Mouse (Mus musculus) thymus, adult 2 months (tissue): ENCODE measurements at regions not wholly inside any gene's neighbourhood (a gene's known extent, or its start where the extent isn't known, plus 50 kb on each side); places are given as distances from the start of the nearest gene placed in this dataset.

Experiments used
- CTCF ChIP-seq: fragments of 200-500 bp; IDR thresholded peaks from 2 replicates; pipeline ENCODE4 v1.5.1; 2012; ENCODE audit warnings: mild to moderate bottlenecking, control low read depth, low read length, moderate library complexity, borderline replicate concordance; ENCODE audit not compliant: control insufficient read depth, poor library complexity, insufficient read depth; ENCODE audit errors: extremely low read depth
- POLR2A ChIP-seq: fragments of 200-500 bp; IDR thresholded peaks from 2 replicates; pipeline ENCODE4 v1.6.1; 2012; ENCODE audit warnings: mild to moderate bottlenecking, low read length, control low read depth, moderate library complexity; ENCODE audit not compliant: control insufficient read depth, poor library complexity, insufficient read depth; ENCODE audit errors: extremely low read depth

- no peak for TF ChIP-seq CTCF
- no peak for TF ChIP-seq POLR2A
These were observed 119.3 kb upstream of the Creb1 start for GRCm38 (mm10) chr1:64413181-64413560.
